Mouse (Mus musculus) heart, adult 11 months (tissue): Measurements from ENCODE around the gene Slc38a4.

Experiments
- DNase-seq: peaks from one replicate; pipeline ENCODE4 v3.0.0; 2022

Slc38a4 gene

GRCm38 (mm10) chr15:97015036-97015596 is 40.6 kb downstream of the Slc38a4 start:
- DNase-seq = peak; percentile 88

DNA sequence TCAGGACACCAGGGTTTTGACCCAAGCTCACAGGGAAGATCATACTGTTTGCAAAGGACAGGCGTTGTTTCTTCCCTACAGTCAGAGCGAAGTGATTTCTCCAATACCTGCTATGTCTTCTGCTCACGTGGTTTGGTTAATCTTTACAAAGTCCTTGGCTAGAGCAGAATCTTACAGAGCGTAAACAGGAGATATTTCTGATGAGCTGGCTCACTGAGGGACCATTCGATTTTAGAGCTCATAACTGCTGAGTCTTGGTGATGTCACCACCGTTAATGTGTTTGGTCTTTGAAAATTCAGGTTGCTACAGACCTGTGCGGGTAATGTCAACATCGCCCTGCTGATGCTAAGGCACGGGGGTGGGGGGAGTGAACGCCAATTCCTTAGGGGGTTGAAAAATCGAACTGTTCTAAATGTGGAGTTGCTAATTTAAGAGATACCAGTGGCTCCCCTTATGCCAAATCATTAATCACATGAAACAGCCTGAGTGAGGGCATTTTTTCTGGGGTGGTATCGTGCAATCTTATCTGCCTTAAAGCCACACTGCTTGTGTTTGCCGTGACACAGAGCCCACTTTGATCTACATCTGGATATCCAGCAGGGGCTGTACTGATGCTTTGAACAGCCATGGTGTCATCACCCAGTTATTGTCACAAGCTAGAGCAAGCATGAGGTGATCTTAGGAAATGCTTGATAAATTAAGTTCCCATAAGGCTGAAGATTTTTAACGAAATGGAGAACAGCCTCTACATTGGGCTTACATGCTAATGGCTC is 44.0 kb downstream of the Slc38a4 start:
- peak; percentile 86 for DNase-seq

DNA sequence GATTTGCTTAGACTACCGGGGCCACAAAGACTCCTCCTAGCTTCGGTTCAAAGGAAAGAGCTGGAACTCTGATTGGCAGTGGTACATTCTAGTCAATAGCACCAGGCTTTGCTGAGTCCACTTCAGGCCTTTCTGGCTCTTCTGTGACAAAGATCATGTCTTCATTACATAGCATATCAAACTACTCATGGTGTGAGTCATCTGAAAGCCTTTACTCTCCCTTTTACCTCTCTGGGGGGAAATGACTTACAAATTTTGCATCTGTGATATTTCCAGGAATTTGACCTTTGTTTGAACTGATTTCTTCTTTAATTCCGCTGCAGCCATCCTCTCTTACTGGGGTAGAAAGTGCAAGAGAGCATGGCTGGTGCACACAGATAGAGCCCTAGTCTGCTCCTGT is 46.5 kb downstream of the Slc38a4 start:
- DNase-seq = peak; percentile 23

GRCm38 (mm10) chr15:97005631-97006234 is 50.0 kb downstream of the Slc38a4 start:
- DNase-seq = peak; percentile 83

DNA sequence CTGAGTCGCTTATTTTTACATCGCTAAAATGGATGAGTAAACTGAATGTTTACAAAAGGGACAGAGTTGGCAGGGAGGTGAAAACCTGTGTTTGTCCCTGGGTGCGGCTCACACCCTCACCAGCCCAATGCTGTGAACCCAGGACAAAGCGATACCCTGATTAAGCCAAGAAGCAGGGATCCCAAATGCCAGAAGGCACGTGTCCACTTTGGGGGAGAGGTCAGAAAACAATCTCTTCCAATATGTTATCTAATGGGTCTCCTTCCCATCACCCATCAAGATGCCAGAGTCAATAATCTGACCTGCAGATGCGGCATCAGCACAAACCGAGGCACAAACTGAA is 51.3 kb downstream of the Slc38a4 start:
- no peak for DNase-seq

DNA sequence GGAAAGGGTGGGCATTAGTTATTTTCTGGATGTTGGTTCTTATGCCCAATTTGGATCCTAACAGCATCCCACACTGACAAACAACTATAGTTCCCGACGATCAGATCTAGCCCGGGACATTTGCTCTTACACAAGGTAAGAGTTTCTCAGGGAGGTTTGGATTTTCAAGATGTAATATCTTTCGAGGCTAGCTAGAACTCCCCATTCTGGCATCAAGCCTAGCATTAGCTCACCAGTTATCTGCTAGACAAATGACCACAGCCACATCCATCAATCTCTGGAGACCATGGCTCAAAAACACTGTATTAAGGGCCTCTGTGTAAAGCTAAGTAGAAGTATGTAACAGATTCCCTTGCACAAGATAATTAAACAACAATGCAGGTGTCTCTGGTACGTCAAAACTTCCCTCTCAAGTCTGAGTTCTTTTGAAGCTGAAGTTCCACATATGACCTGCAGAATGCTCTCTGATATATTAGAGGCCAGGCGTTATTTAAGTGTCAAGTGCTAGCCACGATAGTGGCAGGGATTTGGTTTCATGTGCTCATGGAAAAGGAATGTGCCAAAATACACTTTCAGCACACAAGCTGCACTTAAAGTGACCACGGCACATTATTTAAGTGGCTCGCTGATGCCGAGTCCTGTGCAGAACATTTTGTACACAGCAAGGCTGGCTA is 51.8 kb downstream of the Slc38a4 start:
- peak; percentile 95 for DNase-seq

GRCm38 (mm10) chr15:97003186-97003585 is 52.6 kb downstream of the Slc38a4 start:
- DNase-seq = peak; percentile 90

DNA sequence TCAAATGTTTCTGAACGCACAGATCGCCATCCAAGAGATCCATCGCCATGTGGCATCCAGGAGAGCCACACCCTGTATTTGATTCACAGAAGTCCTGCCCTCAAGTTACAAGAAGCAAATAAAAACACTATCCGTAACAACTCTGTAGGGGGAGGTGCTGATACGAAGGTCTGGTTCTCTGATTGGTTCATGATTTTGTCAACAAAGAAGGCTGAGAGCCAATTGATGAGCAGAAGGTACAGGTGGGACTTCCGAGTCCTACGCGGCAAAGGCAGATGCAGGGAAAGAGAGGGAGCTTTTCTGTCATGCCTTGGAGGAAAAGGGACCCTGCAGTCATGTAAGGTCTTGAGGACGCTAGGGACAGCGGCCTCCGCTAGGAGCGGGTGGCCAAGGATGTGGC is 53.0 kb downstream of the Slc38a4 start:
- no peak for DNase-seq

DNA sequence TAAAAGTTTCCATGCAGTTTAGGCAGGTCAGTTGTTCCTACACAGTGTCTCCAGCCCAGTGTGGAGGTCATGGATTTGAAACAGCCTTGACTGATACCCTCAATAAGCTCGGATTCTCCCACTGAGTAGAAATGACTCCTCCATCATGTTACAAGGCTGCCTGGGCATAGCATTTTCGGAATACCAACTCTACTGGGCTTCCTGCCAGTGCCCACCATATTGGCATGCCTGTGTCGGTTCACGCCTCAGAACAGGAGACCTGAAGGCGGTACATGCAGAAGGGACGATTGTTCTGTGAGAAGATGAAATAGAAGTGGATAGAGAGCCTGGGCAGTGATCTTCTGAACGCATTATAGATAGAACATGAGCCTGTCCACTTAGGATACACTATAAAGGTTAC is 53.9 kb downstream of the Slc38a4 start:
- DNase-seq = no peak

- DNase-seq = no peak
Observed at GRCm38 (mm10) chr15:97001416-97001815, 54.3 kb downstream of the Slc38a4 start.

- peak; percentile 92 for DNase-seq
Observed at GRCm38 (mm10) chr15:97000319-97001251, 55.2 kb downstream of the Slc38a4 start.

DNA sequence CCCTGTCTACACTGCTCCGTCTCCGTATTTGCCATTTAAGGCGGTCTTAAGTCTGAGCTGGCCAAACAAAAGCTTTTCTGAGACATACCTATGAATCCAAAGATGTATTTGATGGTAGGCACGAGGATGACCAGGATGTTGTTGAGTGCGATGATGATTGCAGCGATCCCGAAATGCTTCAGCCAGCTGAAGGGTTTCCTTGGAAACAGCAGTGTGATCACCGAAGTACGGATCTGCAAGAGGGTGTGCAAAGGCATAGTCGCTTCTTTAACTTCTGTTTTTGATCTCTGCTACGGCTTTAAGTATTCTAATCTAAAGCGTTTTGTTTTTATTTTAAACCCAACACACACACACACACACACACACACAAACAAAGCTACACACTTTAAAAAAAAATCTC is 56.4 kb downstream of the Slc38a4 start:
- DNase-seq = peak; percentile 65

DNA sequence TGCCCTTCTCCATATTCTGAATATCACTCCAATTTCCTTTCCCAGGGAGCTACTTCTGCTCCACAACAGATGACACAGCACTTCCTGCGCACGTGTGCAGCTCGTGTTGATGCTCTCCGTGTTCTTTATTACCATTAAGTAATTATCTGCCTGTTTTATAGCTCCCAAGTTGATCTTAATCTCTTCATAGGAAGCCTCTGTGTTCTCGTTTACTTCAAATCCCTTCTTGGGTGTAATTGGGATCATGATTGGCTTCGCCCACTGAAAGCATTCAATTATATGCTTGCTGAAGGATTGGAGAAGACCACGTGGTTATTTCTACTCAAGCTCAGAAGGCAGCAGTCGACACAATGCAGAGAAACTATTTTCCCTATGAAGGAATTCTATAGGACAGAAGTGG is 70.1 kb downstream of the Slc38a4 start:
- peak; percentile 44 for DNase-seq

DNA sequence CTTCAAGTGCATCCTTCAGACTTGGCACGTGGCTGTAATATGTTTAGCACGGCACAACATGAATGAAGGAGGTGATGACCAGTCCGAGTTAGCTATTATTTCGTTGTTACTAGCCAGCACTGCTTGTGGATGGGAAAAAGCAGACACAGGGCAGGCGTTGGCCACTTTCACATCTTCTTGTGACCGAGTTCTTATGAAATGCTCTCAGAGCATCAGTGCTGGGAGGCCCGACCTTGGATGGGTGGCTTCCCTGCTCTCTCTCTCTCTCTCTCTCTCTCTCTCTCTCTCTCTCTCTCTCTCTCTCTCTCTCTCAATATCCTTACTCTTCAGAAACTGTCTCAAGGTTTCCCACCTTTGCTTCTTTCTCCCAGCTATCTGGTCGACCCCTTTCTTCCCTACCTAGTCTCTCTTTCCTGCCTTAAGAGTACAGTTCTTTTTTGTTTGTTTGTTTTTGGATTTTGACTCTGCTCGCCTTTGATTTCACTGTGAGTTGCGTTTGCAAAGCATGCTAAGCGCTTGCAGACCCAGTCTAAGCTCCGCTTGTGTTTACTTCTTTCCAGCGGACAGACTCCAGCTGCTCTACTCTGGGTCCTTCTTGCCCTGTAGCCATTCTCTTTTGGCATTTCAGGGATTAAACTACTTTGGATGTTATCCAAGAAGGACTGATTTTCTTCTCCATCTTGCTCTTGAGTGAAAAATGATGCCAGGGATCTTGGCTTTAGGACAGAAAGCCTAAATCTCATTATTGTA is 72.0 kb downstream of the Slc38a4 start:
- peak; percentile 51 for DNase-seq

GRCm38 (mm10) chr15:96975125-96975524 is 80.6 kb downstream of the Slc38a4 start:
- peak; percentile 72 for DNase-seq

DNA sequence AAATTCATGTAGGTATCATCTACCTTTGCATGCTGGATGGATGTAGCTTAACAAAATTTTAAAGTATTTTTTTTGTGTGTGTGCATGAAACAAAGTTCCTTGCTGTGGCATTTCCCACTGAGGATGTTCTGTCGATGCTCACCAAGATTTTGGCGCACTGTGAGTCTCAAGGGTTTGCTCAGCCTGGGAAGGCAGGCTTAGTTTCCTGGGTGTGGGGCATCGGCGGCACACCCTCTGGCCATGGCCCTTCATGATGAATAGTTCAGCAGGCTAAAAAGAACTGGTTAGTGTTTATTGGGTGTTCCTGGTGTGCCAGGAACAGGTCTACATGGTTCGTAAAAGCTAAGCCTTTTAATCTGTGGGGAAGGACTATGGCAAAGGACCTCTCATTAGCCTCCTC is 81.6 kb downstream of the Slc38a4 start:
- peak; percentile 67 for DNase-seq

DNA sequence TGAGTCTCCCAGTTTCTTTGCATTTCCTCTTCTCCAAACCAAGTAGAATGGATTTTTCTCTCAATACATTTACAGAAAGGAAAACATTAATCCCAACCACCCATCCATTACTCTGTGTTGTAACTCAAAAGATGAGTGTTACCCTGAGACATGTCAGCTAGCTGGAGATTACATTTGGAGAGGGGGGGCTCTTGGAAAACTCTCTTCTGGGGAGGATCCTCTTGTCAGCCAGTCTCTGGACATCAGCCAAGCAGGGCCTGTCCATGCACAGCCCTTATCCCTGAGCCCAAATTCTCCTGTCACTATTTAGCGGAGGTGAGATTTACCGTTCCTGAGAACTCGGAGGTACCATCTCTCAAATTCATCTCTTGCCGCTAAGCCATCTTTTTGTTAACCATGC is 82.4 kb downstream of the Slc38a4 start:
- no peak for DNase-seq

DNA sequence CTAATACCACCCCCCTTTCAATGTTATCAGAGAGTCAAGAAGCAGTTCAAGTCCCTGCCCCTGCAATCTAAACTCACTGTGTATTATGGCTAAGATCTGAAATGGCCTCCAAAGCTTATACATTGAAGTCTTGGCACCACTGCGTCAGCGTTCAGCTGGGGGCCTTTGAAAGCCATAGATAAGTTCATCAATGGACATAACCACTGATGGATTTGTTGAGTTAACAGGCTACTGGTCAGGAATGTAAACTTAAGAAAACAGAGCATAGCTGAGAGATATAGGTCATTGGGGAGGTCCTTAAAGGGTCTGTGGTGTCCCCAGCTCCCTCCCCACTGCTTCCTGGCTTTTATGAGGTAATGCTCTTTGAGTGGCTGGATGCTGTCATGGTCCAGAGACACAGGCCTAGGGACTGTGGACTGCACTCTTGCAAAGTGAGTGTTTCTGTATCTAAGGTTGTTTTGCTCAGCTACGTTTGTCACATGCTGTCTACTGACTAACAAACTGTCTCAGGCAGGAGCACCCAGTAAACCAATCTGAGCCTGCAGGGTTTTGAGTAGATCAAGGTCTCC is 83.0 kb downstream of the Slc38a4 start:
- DNase-seq = peak; percentile 55

DNA sequence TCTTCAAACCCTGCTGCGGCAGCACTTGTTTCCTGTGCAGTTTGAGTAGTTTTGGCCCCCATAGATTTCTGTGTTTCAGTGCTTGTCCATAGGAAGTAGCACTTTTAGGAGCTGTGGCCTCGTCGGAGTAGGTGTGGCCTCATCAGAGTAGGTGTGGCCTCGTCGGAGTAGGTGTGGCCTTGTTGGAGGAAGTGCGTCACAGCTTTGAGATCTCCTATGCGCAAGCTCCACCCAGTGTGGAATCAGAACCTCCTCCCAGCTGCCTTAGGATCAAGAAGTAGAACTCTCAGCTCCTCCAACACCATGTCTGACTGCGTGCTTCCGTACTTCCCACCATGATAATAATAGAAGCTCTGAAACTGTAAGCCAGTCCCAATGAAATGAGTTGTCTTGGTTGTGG is 83.8 kb downstream of the Slc38a4 start:
- peak; percentile 44 for DNase-seq

- peak; percentile 82 for DNase-seq
Observed at GRCm38 (mm10) chr15:96969792-96970191, 86.0 kb downstream of the Slc38a4 start.

DNA sequence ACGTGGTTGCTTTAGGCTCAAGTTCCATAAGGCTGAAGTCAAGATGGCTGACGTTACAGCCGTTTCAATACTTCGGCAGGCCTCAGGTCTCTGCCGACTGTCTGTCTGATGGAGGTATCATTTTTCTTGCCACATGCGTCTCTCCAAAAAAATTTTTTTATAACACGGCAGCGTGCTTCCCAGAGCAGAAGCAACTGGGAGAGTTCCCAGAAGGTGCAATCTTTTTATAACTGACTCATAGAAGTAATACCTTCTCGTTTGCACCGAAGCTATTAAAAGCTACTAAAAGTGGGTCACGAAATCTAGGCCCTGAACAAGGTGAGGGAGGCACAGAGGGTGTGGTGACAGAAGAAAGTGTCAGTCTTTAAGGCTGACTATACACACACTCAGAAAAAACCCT is 87.0 kb downstream of the Slc38a4 start:
- peak; percentile 74 for DNase-seq

GRCm38 (mm10) chr15:96966326-96966725 is 89.4 kb downstream of the Slc38a4 start:
- DNase-seq = peak; percentile 72
